Mouse (Mus musculus) heart, embryonic 11.5 days (tissue): Measurements from ENCODE around the gene Muc20. TPM values are rescaled to one million over a fixed set of nuclear protein-coding genes. Genes with fewer than 3 reads are reported as not detected.

Experiments used
- polyA plus RNA-seq: library from polyadenylated mRNA; unstranded; fragments of >200 nt; fragmentation: Nextera tagmentation; extraction: Ambion mirVana; gene quantifications from 2 replicates; pipeline ENCODE4 v1.2.1, GENCODE M21; 2014

Muc20 gene
- polyA plus RNA-seq, 1 experiment from 2014 or later: not detected

Other genes starting within 250 kb of the Muc20 start
- 66.7 and 69.2 TPM in 2 replicates for gene Tfrc, start 188.5 kb downstream of the Muc20 start, polyA plus RNA-seq
- 6.9 and 7.8 TPM in 2 replicates for gene Tnk2, start 153.6 kb downstream of the Muc20 start, polyA plus RNA-seq
- 0.13 and 0.44 TPM in 2 replicates for gene Muc4, start 61.5 kb downstream of the Muc20 start, polyA plus RNA-seq
- not detected in 2 replicates for gene Smbd1, start 13.0 kb upstream of the Muc20 start, polyA plus RNA-seq
- gene Fyttd1, start 80.1 kb upstream of the Muc20 start, polyA plus RNA-seq: 164 and 172 TPM in 2 replicates
- gene Rubcn, start 80.3 kb upstream of the Muc20 start, polyA plus RNA-seq: 19.5 and 22.3 TPM in 2 replicates
- gene Lrch3, start 116.7 kb upstream of the Muc20 start, polyA plus RNA-seq: 21.6 and 25.3 TPM in 2 replicates